Mouse (Mus musculus) embryonic facial prominence, embryonic 11.5 days (tissue): ENCODE results near the gene Vkorc1. TPM values are rescaled to one million over a fixed set of nuclear protein-coding genes. Genes with fewer than 3 reads are reported as not detected.

ENCODE experiments used
- ATAC-seq: fragments of 200-750 bp; cut with Nextera tagmentation; replicated peaks from 2 replicates; pipeline ENCODE4 v1.8.0; 2017; ENCODE audit warnings: low read depth; ENCODE audit not compliant: insufficient number of reproducible peaks, low FRiP score, low TSS enrichment
- DNase-seq: peaks from one replicate; pipeline ENCODE4 v3.0.0-alpha.2; 2015; ENCODE audit warnings: low spot score
- H3K27ac ChIP-seq: fragments of 300-500 bp; sonication (generic); replicated peaks from 2 replicates; pipeline ENCODE4 v1.5.1; 2014; ENCODE audit warnings: mild to moderate bottlenecking, low read depth, low read length, control low read depth
- H3K27me3 ChIP-seq: fragments of 300-500 bp; sonication (generic); 2 replicates; pipeline ENCODE4 v1.6.1; 2014; ENCODE audit warnings: mild to moderate bottlenecking, low read length, moderate library complexity, mixed read lengths; ENCODE audit not compliant: control insufficient read depth, insufficient read depth
- H3K36me3 ChIP-seq: fragments of 300-500 bp; sonication (generic); replicated peaks from 2 replicates; pipeline ENCODE4 v1.6.1; 2014; ENCODE audit warnings: low read depth, mild to moderate bottlenecking, low read length, moderate library complexity, mixed read lengths; ENCODE audit not compliant: control insufficient read depth, insufficient read depth
- H3K4me1 ChIP-seq: fragments of 300-500 bp; sonication (generic); 2 replicates; pipeline ENCODE4 v1.6.1; 2014; ENCODE audit warnings: low read length, mixed read lengths; ENCODE audit not compliant: control insufficient read depth, insufficient read depth
- H3K4me2 ChIP-seq: fragments of 300-500 bp; sonication (generic); 2 replicates; pipeline ENCODE4 v1.6.1; 2014; ENCODE audit warnings: low read depth, mild to moderate bottlenecking, control low read depth, low read length, moderate library complexity
- H3K4me3 ChIP-seq: fragments of 300-500 bp; sonication (generic); 2 replicates; pipeline ENCODE4 v1.5.1; 2014; ENCODE audit warnings: low read depth, low read length, control low read depth
- H3K9ac ChIP-seq: fragments of 300-500 bp; sonication (generic); replicated peaks from 2 replicates; pipeline ENCODE4 v1.6.1; 2014; ENCODE audit warnings: mild to moderate bottlenecking, control low read depth, low read length
- H3K9me3 ChIP-seq: fragments of 300-500 bp; sonication (generic); replicated peaks from 2 replicates; pipeline ENCODE4 v1.6.1; 2016; ENCODE audit warnings: mild to moderate bottlenecking, low read length, inconsistent platforms, mixed read lengths; ENCODE audit not compliant: control insufficient read depth
- WGBS: fragments of 180-500 bp; shearing (Covaris S2); extraction: QIAGEN DNeasy Blood & Tissue Kit; methylation state at CpG from one replicate; pipeline ENCODE4 v1.1.7; 2014; 5-methylcytosine and 5-hydroxymethylcytosine counted together
- polyA plus RNA-seq: library from polyadenylated mRNA; unstranded; fragments of >200 nt; fragmentation: Nextera tagmentation; extraction: Ambion mirVana; gene quantifications from 2 replicates; pipeline ENCODE4 v1.2.1, GENCODE M21; 2014

Vkorc1 gene
- polyA plus RNA-seq, 1 experiment from 2014 or later: 64.5 TPM

- ATAC-seq (0 out of 2 replicates have a peak, but pooled peaks have one; percentile 2), DNase-seq (peak; percentile 53)
- peaks cover 4% of the 10 kb centered on the region; the same call in 1 of the 2 replicates for H3K27me3 ChIP-seq
- H3K9me3 ChIP-seq: no peaks in the 10 kb centered on the region
- WGBS: 12% methylated on average over 13 of the region's 13 CpGs
- no peak overlapping the region for H3K4me2 ChIP-seq
- no peak overlapping the region for H3K4me3 ChIP-seq
- H3K36me3 ChIP-seq: no peaks in the 10 kb centered on the region
- H3K4me1 ChIP-seq: no peaks in the 10 kb centered on the region; the same call in 1 of the 2 replicates
- H3K27ac ChIP-seq: 0 out of 2 replicates have a peak overlapping the region, but pooled peaks have one; percentile 41
- H3K9ac ChIP-seq: no peak overlapping the region
Measured at GRCm38 (mm10) chr7:127932273-127933031, 37.0 kb upstream of the Vkorc1 start.

GRCm38 (mm10) chr7:127931351-127932135 is 36.1 kb upstream of the Vkorc1 start:
- H3K9me3 ChIP-seq: no peaks in the 10 kb centered on the region
- H3K9ac ChIP-seq: no peak overlapping the region
- no peaks in the 10 kb centered on the region; the same call in 1 of the 2 replicates for H3K4me1 ChIP-seq
- peak; percentile 25 for DNase-seq
- no peak overlapping the region for H3K4me2 ChIP-seq
- 23% methylated on average over 13 of the region's 13 CpGs for WGBS
- H3K36me3 ChIP-seq: no peaks in the 10 kb centered on the region
- H3K27ac ChIP-seq: 0 out of 2 replicates have a peak overlapping the region, but pooled peaks have one; percentile 41
- no peak for ATAC-seq
- peaks cover 4% of the 10 kb centered on the region; the same call in 1 of the 2 replicates for H3K27me3 ChIP-seq
- no peak overlapping the region for H3K4me3 ChIP-seq

GRCm38 (mm10) chr7:127930636-127931035 is 35.2 kb upstream of the Vkorc1 start:
- ATAC-seq (no peak), DNase-seq (no peak)
- no peak overlapping the region for H3K27ac ChIP-seq
- H3K4me1 ChIP-seq: no peaks in the 10 kb centered on the region; the same call in 1 of the 2 replicates
- no peaks in the 10 kb centered on the region for H3K9me3 ChIP-seq
- peaks cover 4% of the 10 kb centered on the region; the same call in 1 of the 2 replicates for H3K27me3 ChIP-seq
- 78% methylated on average over 5 of the region's 5 CpGs for WGBS
- no peak overlapping the region for H3K4me2 ChIP-seq
- no peak overlapping the region for H3K9ac ChIP-seq
- H3K36me3 ChIP-seq: no peaks in the 10 kb centered on the region
- H3K4me3 ChIP-seq: no peak overlapping the region

- peak within 1 kb of the TSS; percentile 11 for H3K4me3 ChIP-seq
- peak within 1 kb of the TSS; percentile 51 for H3K9ac ChIP-seq
- no peaks in the 10 kb centered on the region; the same call in 1 of the 2 replicates for H3K4me1 ChIP-seq
Measured at GRCm38 (mm10) chr7:127929923-127930322, 34.5 kb upstream of the Vkorc1 start, which contains the start of gene Prss8. Gene Prss8, minus strand, starts transcription at chr7:127930104.

GRCm38 (mm10) chr7:127928596-127928995 is 33.2 kb upstream of the Vkorc1 start:
- Histone ChIP-seq H3K4me2 (peak overlapping the region; percentile 38; the same call in 1 of the 2 replicates), H3K9ac (no peak overlapping the region; the same call in 1 of the 2 replicates), H3K27ac (no peak overlapping the region), H3K36me3 (no peaks in the 10 kb centered on the region; the same call in 1 of the 2 replicates), H3K9me3 (no peaks in the 10 kb centered on the region), H3K4me1 (no peaks in the 10 kb centered on the region; the same call in 1 of the 2 replicates), H3K27me3 (peaks cover 4% of the 10 kb centered on the region; the same call in 1 of the 2 replicates), H3K4me3 (no peak overlapping the region)
- 47% methylated on average over 5 of the region's 5 CpGs for WGBS
- DNase-seq: no peak
- no peak for ATAC-seq

More at GRCm38 (mm10) chr7:127929923-127930322, 34.5 kb upstream of the Vkorc1 start, which contains the start of gene Prss8:
- no peaks in the 10 kb centered on the region for H3K9me3 ChIP-seq
- peak within 1 kb of the TSS; percentile 38; the same call in 1 of the 2 replicates for H3K4me2 ChIP-seq
- H3K27ac ChIP-seq: no peak within 1 kb of the TSS
- 10% methylated on average over 6 of the region's 6 CpGs for WGBS
- ATAC-seq (no peak), DNase-seq (peak; percentile 25)
- H3K36me3 ChIP-seq: no peaks in the 10 kb centered on the region
- H3K27me3 ChIP-seq: peaks cover 4% of the 10 kb centered on the region; the same call in 1 of the 2 replicates

- H3K9ac ChIP-seq: no peak overlapping the region
- no peak overlapping the region for H3K4me3 ChIP-seq
- no peaks in the 10 kb centered on the region for H3K9me3 ChIP-seq
- no peak overlapping the region for H3K4me2 ChIP-seq
- no peak overlapping the region for H3K27ac ChIP-seq
- H3K4me1 ChIP-seq: no peaks in the 10 kb centered on the region; the same call in 1 of the 2 replicates
- H3K27me3 ChIP-seq: peaks cover 4% of the 10 kb centered on the region; the same call in 1 of the 2 replicates
- WGBS: 84% methylated on average over 10 of the region's 11 CpGs
- DNase-seq (no peak), ATAC-seq (no peak)
- no peaks in the 10 kb centered on the region; the same call in 1 of the 2 replicates for H3K36me3 ChIP-seq
Measured at GRCm38 (mm10) chr7:127927726-127928125, 32.3 kb upstream of the Vkorc1 start.

GRCm38 (mm10) chr7:127926846-127927245 is 31.4 kb upstream of the Vkorc1 start:
- ATAC-seq (no peak), DNase-seq (no peak)
- Histone ChIP-seq H3K4me1 (no peaks in the 10 kb centered on the region; the same call in 1 of the 2 replicates), H3K27me3 (peaks cover 4% of the 10 kb centered on the region; the same call in 1 of the 2 replicates), H3K4me3 (no peak overlapping the region), H3K36me3 (no peaks in the 10 kb centered on the region; the same call in 1 of the 2 replicates), H3K9me3 (no peaks in the 10 kb centered on the region), H3K27ac (no peak overlapping the region), H3K4me2 (no peak overlapping the region), H3K9ac (no peak overlapping the region)
- 87% methylated on average over 11 of the region's 11 CpGs for WGBS
